Mouse (Mus musculus): Measurements from ENCODE around the gene Zmynd15. TPM values are rescaled to one million over a fixed set of nuclear protein-coding genes. Genes with fewer than 3 reads are reported as not detected.
A peak's percentile ranks its signal among the peaks of the same experiment; 100 is the strongest.

Zmynd15 gene
- polyA plus RNA-seq, 1 experiment from 2014 or later = 0.43 TPM

DNA sequence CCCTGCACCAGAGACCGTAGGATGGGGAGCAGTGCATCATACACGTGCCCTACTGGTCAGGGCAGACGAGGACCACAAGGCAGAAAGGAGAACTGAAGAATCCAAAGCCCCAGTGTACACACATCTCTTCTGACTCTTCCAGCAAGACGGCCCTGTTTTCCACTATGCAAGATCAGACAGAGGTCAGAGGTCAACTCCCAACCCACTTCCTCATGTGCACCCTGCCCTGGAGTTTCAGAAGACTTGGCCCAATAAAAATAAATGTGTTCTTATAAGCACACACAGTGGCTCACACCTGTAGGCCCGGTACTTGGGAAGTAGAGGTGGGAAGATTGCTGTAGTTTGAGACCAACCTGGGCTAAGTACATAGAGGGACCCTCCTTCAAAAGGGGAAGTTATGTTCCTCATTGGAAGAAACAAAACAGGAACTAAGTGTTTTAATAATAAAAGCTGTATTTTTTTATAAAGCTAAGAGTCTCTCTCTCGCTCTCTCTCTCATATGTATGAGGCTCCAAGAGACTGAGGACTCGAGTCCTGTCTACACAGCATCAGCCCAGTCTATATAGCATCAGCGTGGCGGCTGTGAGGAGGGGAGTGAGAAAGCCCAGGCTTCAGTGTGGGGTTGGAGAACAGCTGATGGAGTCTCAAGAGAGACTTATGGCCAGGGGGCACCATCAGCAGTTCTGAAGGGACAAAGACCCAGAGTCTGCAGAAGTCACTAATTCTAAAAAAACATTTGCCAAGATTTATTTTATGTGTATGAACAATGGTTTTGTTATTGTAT is 5.8 kb upstream of the Zmynd15 start:
- no peak overlapping the region for H3K4me3 ChIP-seq (ENCODE audit: low read depth, low read length)

DNA sequence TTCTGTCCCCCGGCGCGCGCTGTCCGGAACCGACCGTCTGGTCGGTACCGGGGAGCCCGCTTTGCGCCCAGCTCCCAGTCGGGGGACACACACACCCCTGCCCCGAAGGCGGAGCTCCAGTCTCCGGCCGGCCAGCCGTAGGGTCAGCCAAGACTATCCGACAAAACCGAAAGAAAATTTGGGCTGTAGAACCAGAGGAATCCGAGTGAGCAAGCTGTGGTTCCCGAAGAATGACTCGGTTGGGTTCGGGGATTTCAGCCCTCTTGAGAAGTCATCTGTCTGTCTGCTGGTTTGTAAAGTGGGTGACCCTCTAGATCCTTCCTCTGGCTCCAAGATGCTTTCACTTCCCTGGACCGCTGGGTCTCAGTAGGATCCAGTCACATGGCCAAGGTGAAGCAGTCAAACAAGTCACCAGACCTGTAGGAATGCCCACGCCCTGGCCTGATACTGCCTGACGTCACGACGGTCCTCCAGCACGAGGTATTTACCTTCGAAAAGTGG is 418 bp downstream of the Zmynd15 start, which contains the start of gene Cxcl16:
TSS of gene Cxcl16 (minus strand) at position 384 of the 501 bp plus-strand sequence.
- H3K4me1 ChIP-seq (replicated peaks; ENCODE audit: control insufficient read depth, insufficient read depth, low read length) = no peaks in the 10 kb centered on the region
- H3K4me2 ChIP-seq (replicated peaks; ENCODE audit: low read depth, low read length) = peak within 1 kb of the TSS; percentile 79
- 5% methylated on average over 30 of the region's 30 CpGs for WGBS
- H3K27me3 ChIP-seq (ENCODE audit: control insufficient read depth, insufficient read depth, low read length) = peaks cover 22% of the 10 kb centered on the region
- no peaks in the 10 kb centered on the region for H3K9me3 ChIP-seq (ENCODE audit: control insufficient read depth, low read length)
- no peak within 1 kb of the TSS for H3K27ac ChIP-seq (ENCODE audit: low read depth, low read length)
- peak within 1 kb of the TSS; percentile 53 for H3K9ac ChIP-seq (ENCODE audit: low read depth, low read length)
- ATAC-seq (ENCODE audit: low FRiP score) (no peak), DNase-seq (ENCODE audit: low spot score) (peak; percentile 35)
- peak within 1 kb of the TSS; percentile 38 for H3K4me3 ChIP-seq (ENCODE audit: low read depth, low read length)
- H3K36me3 ChIP-seq (ENCODE audit: control insufficient read depth, insufficient read depth, low read length) = no peaks in the 10 kb centered on the region

More for the DNA sequence above, 5.8 kb upstream of the Zmynd15 start:
- H3K9me3 ChIP-seq (ENCODE audit: control insufficient read depth, low read length) = no peaks in the 10 kb centered on the region
- peaks cover under 1% of the 10 kb centered on the region; the same call in 1 of the 2 replicates for H3K27me3 ChIP-seq (ENCODE audit: control insufficient read depth, insufficient read depth, low read length)
- DNase-seq (ENCODE audit: low spot score) (no peak), ATAC-seq (ENCODE audit: low FRiP score) (no peak)
- no peaks in the 10 kb centered on the region for H3K36me3 ChIP-seq (ENCODE audit: control insufficient read depth, insufficient read depth, low read length)
- 86% methylated on average over 9 of the region's 9 CpGs for WGBS
- H3K9ac ChIP-seq (ENCODE audit: low read depth, low read length) = no peak overlapping the region
- H3K4me1 ChIP-seq (replicated peaks; ENCODE audit: control insufficient read depth, insufficient read depth, low read length) = peaks cover 4% of the 10 kb centered on the region; the same call in 1 of the 2 replicates
- no peak overlapping the region for H3K4me2 ChIP-seq (replicated peaks; ENCODE audit: low read depth, low read length)
- H3K27ac ChIP-seq (ENCODE audit: low read depth, low read length) = no peak overlapping the region

DNA sequence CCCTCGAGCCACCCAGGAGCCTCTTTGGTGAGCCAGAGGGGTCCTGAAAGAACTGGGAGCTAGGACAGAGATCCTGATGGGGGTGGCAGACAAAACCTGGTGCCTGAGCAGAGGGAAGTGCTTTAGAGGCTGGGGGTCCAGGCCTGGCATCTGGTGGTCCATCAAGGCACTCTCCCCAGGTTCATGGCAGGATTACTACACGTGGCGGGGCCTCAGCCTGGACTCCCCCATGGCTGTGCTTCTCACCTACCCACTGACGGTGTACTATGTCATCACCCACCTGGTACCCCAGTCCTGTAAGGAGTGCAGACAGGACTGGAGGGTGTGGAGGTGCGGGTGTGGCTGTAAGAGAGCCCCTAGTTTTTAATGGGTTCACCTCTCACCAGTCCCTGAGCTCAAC is 4.7 kb downstream of the Zmynd15 start:
- Histone ChIP-seq H3K4me2 (replicated peaks; ENCODE audit: low read depth, low read length) (no peak overlapping the region), H3K27ac (ENCODE audit: low read depth, low read length) (no peak overlapping the region), H3K4me3 (ENCODE audit: low read depth, low read length) (no peak overlapping the region), H3K36me3 (ENCODE audit: control insufficient read depth, insufficient read depth, low read length) (no peaks in the 10 kb centered on the region), H3K9me3 (ENCODE audit: control insufficient read depth, low read length) (no peaks in the 10 kb centered on the region), H3K27me3 (ENCODE audit: control insufficient read depth, insufficient read depth, low read length) (peaks cover 24% of the 10 kb centered on the region), H3K9ac (ENCODE audit: low read depth, low read length) (no peak overlapping the region), H3K4me1 (replicated peaks; ENCODE audit: control insufficient read depth, insufficient read depth, low read length) (no peaks in the 10 kb centered on the region)
- DNase-seq (ENCODE audit: low spot score) (no peak), ATAC-seq (ENCODE audit: low FRiP score) (no peak)
- WGBS = 75% methylated on average over 5 of the region's 5 CpGs

DNA sequence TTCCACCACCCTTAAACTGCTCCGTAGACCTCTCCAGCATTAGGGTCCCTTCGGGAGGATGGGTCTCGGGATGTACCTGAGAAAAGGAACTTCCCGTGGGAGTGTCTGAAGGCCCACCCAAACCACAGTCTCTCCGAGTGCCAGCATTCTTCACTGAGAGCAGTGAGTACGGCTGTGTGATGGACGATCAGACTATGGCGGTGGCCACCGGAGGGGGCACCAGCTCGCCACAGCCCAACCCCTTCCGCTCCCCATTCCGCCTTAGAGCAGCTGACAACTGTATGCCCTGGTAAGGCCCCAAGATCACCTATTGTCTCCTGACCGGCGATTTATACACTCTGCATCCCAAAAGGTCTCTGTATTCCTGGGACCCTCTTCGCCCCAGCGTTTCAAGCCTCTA is 6.0 kb downstream of the Zmynd15 start:
- 18% methylated on average over 16 of the region's 16 CpGs for WGBS
- no peak overlapping the region for H3K4me3 ChIP-seq (ENCODE audit: low read depth, low read length)
- no peak overlapping the region for H3K9ac ChIP-seq (ENCODE audit: low read depth, low read length)
- no peak overlapping the region for H3K27ac ChIP-seq (ENCODE audit: low read depth, low read length)
- ATAC-seq (ENCODE audit: low FRiP score) = no peak
- DNase-seq (ENCODE audit: low spot score) = peak; percentile 36
- peaks cover 18% of the 10 kb centered on the region for H3K27me3 ChIP-seq (ENCODE audit: control insufficient read depth, insufficient read depth, low read length)
- H3K4me1 ChIP-seq (replicated peaks; ENCODE audit: control insufficient read depth, insufficient read depth, low read length) = no peaks in the 10 kb centered on the region
- no peaks in the 10 kb centered on the region for H3K9me3 ChIP-seq (ENCODE audit: control insufficient read depth, low read length)
- H3K36me3 ChIP-seq (ENCODE audit: control insufficient read depth, insufficient read depth, low read length) = no peaks in the 10 kb centered on the region
- H3K4me2 ChIP-seq (replicated peaks; ENCODE audit: low read depth, low read length) = no peak overlapping the region

DNA sequence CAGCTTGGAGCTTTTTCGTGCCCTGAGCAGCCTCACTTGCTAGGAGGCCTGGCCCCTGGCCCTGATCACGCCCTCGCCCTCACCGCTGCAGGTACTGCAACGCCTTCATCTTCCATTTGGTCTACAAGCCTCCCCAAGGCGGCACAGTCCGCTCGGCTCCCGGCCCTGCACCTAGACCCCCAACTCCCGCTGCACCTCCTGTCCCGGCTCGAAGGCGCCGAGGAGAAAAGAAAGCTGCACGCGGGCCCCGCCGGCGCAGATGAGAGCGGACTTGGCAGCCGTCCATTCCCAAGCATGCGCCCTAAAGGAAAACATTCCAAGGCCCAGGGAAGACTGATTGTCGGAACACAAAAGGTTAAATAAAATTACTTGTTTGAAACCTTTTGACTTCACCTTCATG is 6.6 kb downstream of the Zmynd15 start:
- H3K27me3 ChIP-seq (ENCODE audit: control insufficient read depth, insufficient read depth, low read length) = peaks cover 12% of the 10 kb centered on the region
- peak overlapping the region; percentile 22; the same call in 1 of the 2 replicates for H3K4me2 ChIP-seq (replicated peaks; ENCODE audit: low read depth, low read length)
- H3K36me3 ChIP-seq (ENCODE audit: control insufficient read depth, insufficient read depth, low read length) = no peaks in the 10 kb centered on the region
- peak; percentile 18 for DNase-seq (ENCODE audit: low spot score)
- no peaks in the 10 kb centered on the region for H3K4me1 ChIP-seq (replicated peaks; ENCODE audit: control insufficient read depth, insufficient read depth, low read length)
- ATAC-seq (ENCODE audit: low FRiP score) = no peak
- WGBS = 13% methylated on average over 23 of the region's 23 CpGs
- no peak overlapping the region for H3K27ac ChIP-seq (ENCODE audit: low read depth, low read length)
- no peak overlapping the region for H3K9ac ChIP-seq (ENCODE audit: low read depth, low read length)
- peak overlapping the region; percentile 3; the same call in 1 of the 2 replicates for H3K4me3 ChIP-seq (ENCODE audit: low read depth, low read length)
- H3K9me3 ChIP-seq (ENCODE audit: control insufficient read depth, low read length) = no peaks in the 10 kb centered on the region

DNA sequence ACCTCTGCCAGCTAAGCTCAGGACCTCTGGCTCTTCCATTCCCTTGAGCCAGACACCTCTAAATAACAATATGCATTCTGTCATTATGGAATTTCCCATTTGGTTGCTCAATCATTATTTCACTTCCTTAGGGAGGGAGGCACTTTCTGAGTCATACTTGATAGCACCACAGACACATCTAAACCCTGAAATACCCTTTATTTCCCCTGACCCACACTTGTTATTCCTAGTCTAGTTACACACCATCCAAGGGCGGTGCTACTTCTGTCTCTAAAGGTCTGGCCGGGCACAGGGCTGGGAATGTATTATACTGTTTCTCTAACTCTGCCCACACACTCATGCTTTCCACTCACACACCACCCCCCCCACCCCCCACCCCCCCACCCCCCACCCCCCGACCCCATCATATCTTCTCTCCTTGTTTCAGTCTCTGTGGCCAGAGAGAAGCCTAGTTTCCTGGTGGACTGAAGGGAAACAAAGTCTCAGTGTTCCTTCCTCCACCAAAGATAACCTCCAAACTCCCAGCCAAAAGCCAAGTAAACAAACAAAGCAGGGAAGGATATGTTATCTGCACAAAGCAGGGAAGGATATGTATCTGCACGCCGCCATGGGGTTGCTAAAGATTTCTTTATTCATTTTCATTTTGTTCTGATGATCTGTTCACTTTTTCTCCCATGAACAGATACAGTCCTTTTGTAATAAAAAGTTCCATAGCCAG is 8.8 kb downstream of the Zmynd15 start:
- Histone ChIP-seq H3K36me3 (ENCODE audit: control insufficient read depth, insufficient read depth, low read length) (no peaks in the 10 kb centered on the region), H3K9me3 (ENCODE audit: control insufficient read depth, low read length) (no peaks in the 10 kb centered on the region), H3K4me2 (replicated peaks; ENCODE audit: low read depth, low read length) (no peak overlapping the region), H3K27me3 (ENCODE audit: control insufficient read depth, insufficient read depth, low read length) (peaks cover 10% of the 10 kb centered on the region; the same call in 1 of the 2 replicates), H3K4me1 (replicated peaks; ENCODE audit: control insufficient read depth, insufficient read depth, low read length) (no peaks in the 10 kb centered on the region), H3K4me3 (ENCODE audit: low read depth, low read length) (no peak overlapping the region), H3K27ac (ENCODE audit: low read depth, low read length) (no peak overlapping the region), H3K9ac (ENCODE audit: low read depth, low read length) (no peak overlapping the region)
- WGBS = 84% methylated on average over 5 of the region's 5 CpGs
- DNase-seq (ENCODE audit: low spot score) (no peak), ATAC-seq (ENCODE audit: low FRiP score) (no peak)

DNA sequence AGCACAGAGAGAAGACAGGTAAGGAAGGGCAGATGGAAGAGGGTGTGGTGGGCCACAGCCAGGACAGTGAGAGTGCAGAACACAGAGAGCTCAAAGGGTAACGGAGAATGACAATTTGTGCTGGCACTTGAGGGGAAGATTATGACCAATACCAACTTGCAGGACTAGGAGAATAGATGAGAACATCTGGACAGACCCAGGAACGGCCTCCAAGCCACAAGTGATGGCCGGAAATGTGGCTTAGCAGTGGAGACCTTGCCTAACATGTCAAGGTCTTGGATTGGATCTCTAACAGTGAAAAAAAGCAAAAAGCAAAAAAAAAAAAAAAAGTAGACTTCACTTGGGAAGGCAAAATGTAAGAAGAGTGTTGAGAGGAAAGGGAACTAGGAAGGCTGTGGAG is 10.5 kb downstream of the Zmynd15 start:
- H3K4me3 ChIP-seq (ENCODE audit: low read depth, low read length) = no peak overlapping the region
- ATAC-seq (ENCODE audit: low FRiP score) (no peak), DNase-seq (ENCODE audit: low spot score) (no peak)
- H3K4me2 ChIP-seq (replicated peaks; ENCODE audit: low read depth, low read length) = no peak overlapping the region
- 96% methylated on average over 3 of the region's 3 CpGs for WGBS
- H3K27ac ChIP-seq (ENCODE audit: low read depth, low read length) = no peak overlapping the region
- peaks cover 8% of the 10 kb centered on the region; the same call in 1 of the 2 replicates for H3K27me3 ChIP-seq (ENCODE audit: control insufficient read depth, insufficient read depth, low read length)
- H3K9me3 ChIP-seq (ENCODE audit: control insufficient read depth, low read length) = no peaks in the 10 kb centered on the region
- no peaks in the 10 kb centered on the region for H3K36me3 ChIP-seq (ENCODE audit: control insufficient read depth, insufficient read depth, low read length)
- no peaks in the 10 kb centered on the region for H3K4me1 ChIP-seq (replicated peaks; ENCODE audit: control insufficient read depth, insufficient read depth, low read length)
- H3K9ac ChIP-seq (ENCODE audit: low read depth, low read length) = no peak overlapping the region

DNA sequence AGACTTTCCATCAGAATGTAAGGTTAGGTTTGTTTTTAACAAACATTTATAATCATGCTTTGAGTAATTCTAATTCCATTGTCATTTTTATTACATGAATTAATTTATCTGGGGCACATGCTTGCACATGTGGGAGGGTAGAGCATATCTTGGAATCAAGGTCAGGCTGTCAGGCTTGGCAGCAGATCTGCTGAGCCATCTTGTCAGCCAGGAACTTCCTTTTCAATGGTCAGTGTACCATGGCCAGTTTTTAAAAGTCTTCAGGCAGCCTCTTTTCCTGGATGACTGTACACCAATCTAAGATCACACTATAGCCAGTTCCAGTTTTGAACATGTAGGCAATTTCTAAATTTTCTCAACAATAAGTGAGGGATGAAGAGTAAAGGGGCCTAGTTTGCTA is 13.5 kb downstream of the Zmynd15 start:
- no peak for DNase-seq (ENCODE audit: low spot score)
- H3K9me3 ChIP-seq (ENCODE audit: control insufficient read depth, low read length) = no peaks in the 10 kb centered on the region

More for the DNA sequence above, 13.5 kb downstream of the Zmynd15 start:
- H3K27ac ChIP-seq (ENCODE audit: low read depth, low read length) = no peak overlapping the region
- H3K4me2 ChIP-seq (replicated peaks; ENCODE audit: low read depth, low read length) = no peak overlapping the region
- H3K36me3 ChIP-seq (ENCODE audit: control insufficient read depth, insufficient read depth, low read length) = no peaks in the 10 kb centered on the region
- H3K9ac ChIP-seq (ENCODE audit: low read depth, low read length) = no peak overlapping the region
- H3K4me1 ChIP-seq (replicated peaks; ENCODE audit: control insufficient read depth, insufficient read depth, low read length) = no peaks in the 10 kb centered on the region
- ATAC-seq (ENCODE audit: low FRiP score) = no peak
- H3K27me3 ChIP-seq (ENCODE audit: control insufficient read depth, insufficient read depth, low read length) = no peaks in the 10 kb centered on the region
- H3K4me3 ChIP-seq (ENCODE audit: low read depth, low read length) = no peak overlapping the region
